Mouse (Mus musculus): Measurements from ENCODE around the gene Lrrc29. TPM values are rescaled to one million over a fixed set of nuclear protein-coding genes. Genes with fewer than 3 reads are reported as not detected.
A peak's percentile ranks its signal among the peaks of the same experiment; 100 is the strongest.

The Lrrc29 gene
- polyA plus RNA-seq, 1 experiment from 2014 or later = 1.3 TPM

- Histone ChIP-seq H3K4me2 (ENCODE audit: low read depth) (no peak overlapping the region), H3K36me3 (ENCODE audit: control insufficient read depth, insufficient read depth, low read length) (peaks cover 13% of the 10 kb centered on the region), H3K27ac (ENCODE audit: low read depth, low read length) (no peak overlapping the region), H3K4me1 (ENCODE audit: control insufficient read depth, insufficient read depth, low read length) (no peaks in the 10 kb centered on the region), H3K27me3 (ENCODE audit: control insufficient read depth, insufficient read depth, low read length) (no peaks in the 10 kb centered on the region), H3K4me3 (ENCODE audit: low read depth, low read length) (no peak overlapping the region), H3K9ac (ENCODE audit: low read length) (no peak overlapping the region), H3K9me3 (ENCODE audit: control insufficient read depth, low read length) (no peaks in the 10 kb centered on the region)
- no peak for ATAC-seq (ENCODE audit: insufficient read depth, low FRiP score, low TSS enrichment)
- DNase-seq (ENCODE audit: low spot score) = no peak
- 85% methylated on average over 11 of the region's 11 CpGs for WGBS
Observed at GRCm38 (mm10) chr8:105318662-105319190, 7.4 kb downstream of the Lrrc29 start.

DNA sequence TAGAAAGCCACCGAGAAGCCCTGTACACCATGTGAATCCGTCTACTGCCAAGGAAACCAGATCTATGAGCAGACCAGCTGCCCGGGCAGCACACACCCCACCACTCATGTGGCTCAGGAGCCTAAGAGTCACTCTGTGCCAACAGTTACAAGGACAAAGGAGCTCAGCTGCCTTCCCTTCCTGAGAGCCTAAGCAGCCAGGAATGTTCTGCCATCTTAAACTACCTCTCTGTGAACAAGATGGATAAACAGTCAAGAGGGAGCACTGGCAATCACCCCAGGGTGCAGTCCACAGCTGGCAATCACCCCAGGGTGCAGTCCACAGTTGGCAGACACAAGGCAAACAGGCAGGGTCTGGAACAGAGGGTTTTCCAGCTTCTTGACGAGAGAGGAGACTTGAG, 8.1 kb downstream of the Lrrc29 start:
- no peak overlapping the region for H3K9ac ChIP-seq (ENCODE audit: low read length)
- peaks cover 13% of the 10 kb centered on the region for H3K36me3 ChIP-seq (ENCODE audit: control insufficient read depth, insufficient read depth, low read length)
- no peak overlapping the region for H3K27ac ChIP-seq (ENCODE audit: low read depth, low read length)
- no peak overlapping the region for H3K4me3 ChIP-seq (ENCODE audit: low read depth, low read length)
- no peak overlapping the region for H3K4me2 ChIP-seq (ENCODE audit: low read depth)
- H3K27me3 ChIP-seq (ENCODE audit: control insufficient read depth, insufficient read depth, low read length) = no peaks in the 10 kb centered on the region
- no peaks in the 10 kb centered on the region for H3K4me1 ChIP-seq (ENCODE audit: control insufficient read depth, insufficient read depth, low read length)
- 95% methylated on average over 4 of the region's 4 CpGs for WGBS
- H3K9me3 ChIP-seq (ENCODE audit: control insufficient read depth, low read length) = no peaks in the 10 kb centered on the region
- DNase-seq (ENCODE audit: low spot score) = no peak
- no peak for ATAC-seq (ENCODE audit: insufficient read depth, low FRiP score, low TSS enrichment)

DNA sequence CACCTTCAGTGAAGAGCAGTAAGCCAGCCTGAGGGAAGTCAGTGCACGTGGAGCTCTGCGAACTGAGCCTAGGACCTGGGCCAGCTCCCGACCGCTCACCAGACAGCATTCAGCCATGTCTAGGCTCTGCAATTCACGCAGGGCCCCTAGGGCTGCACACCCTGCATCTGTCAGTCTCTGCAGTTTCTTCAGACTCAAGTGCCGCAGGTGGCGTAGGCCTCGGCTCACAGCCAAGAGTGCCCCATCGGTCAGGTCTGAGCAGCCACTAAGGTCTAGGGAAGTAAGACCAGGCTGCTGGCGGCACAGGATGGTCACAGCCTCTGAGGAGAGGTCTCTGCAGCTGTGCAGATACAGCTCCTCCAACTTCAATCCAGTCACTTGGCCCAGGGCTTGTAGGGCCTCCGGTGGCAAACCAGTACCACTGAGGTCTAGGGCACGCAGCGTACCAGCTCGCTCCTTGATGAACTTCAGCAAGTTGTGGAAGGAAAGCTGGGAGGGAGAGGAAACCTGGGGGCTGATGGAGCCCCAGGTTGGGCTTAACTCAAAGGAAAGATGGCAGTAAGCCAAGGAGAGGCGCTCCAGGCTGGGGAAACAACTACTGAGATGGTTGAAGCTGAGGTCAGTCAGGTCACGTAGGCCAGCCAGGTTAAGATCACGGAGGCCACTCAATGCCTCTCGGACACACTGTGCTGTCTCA, 10.9 kb downstream of the Lrrc29 start:
- ATAC-seq (ENCODE audit: insufficient read depth, low FRiP score, low TSS enrichment) = no peak
- 92% methylated on average over 18 of the region's 18 CpGs for WGBS

DNA sequence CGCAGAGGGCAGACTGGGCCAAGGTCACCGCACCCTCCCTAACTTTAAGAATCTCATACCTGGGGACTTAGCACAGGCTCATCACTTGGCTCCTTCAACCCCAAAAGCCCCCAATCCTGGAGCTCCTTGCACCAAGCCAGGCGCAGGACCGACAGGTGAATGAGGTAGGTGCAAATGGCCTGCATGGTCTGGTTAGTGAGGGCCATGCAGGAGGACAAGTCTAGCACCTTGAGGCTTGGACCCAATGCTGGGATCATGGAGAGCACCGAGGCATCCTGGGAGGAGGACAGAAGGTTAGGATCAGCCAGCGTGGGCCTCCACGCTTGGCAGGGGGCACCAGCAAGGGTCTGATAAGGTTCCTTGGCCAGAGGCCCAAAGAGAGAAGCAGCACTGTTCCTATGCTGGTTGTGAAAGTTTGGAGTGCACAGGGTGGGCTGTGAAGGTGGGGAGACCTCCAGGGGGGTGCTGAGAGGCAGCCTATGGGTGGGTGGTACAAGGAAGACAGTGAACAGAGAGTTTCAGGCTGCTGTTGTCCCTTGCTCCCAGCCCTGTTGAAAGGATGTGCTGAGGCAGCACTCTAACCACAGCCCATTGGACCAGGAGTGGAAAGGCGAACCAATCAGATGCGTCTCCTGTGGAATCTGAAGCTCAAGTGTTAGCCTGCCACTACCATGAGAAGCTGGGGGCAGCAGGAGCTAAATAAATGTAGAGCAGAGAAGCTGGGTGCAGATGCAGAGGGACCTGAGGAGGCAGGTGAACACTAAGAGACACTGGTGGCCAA, 12.3 kb downstream of the Lrrc29 start:
- DNase-seq (ENCODE audit: low spot score) = peak; percentile 9
- H3K9me3 ChIP-seq (ENCODE audit: control insufficient read depth, low read length) = no peaks in the 10 kb centered on the region
- H3K4me3 ChIP-seq (ENCODE audit: low read depth, low read length) = no peak overlapping the region
- H3K36me3 ChIP-seq (ENCODE audit: control insufficient read depth, insufficient read depth, low read length) = peaks cover 17% of the 10 kb centered on the region
- H3K9ac ChIP-seq (ENCODE audit: low read length) = no peak overlapping the region
- ATAC-seq (ENCODE audit: insufficient read depth, low FRiP score, low TSS enrichment) = 0 out of 2 replicates have a peak, but pooled peaks have one; percentile 11
- H3K4me1 ChIP-seq (ENCODE audit: control insufficient read depth, insufficient read depth, low read length) = no peaks in the 10 kb centered on the region
- 79% methylated on average over 9 of the region's 9 CpGs for WGBS
- H3K4me2 ChIP-seq (ENCODE audit: low read depth) = no peak overlapping the region
- no peaks in the 10 kb centered on the region for H3K27me3 ChIP-seq (ENCODE audit: control insufficient read depth, insufficient read depth, low read length)
- H3K27ac ChIP-seq (ENCODE audit: low read depth, low read length) = no peak overlapping the region

More for the DNA sequence above, 10.9 kb downstream of the Lrrc29 start:
- Histone ChIP-seq H3K9ac (ENCODE audit: low read length) (no peak overlapping the region), H3K27ac (ENCODE audit: low read depth, low read length) (no peak overlapping the region), H3K27me3 (ENCODE audit: control insufficient read depth, insufficient read depth, low read length) (no peaks in the 10 kb centered on the region), H3K4me2 (ENCODE audit: low read depth) (no peak overlapping the region), H3K9me3 (ENCODE audit: control insufficient read depth, low read length) (no peaks in the 10 kb centered on the region), H3K4me1 (ENCODE audit: control insufficient read depth, insufficient read depth, low read length) (no peaks in the 10 kb centered on the region), H3K36me3 (ENCODE audit: control insufficient read depth, insufficient read depth, low read length) (peaks cover 13% of the 10 kb centered on the region), H3K4me3 (ENCODE audit: low read depth, low read length) (no peak overlapping the region)
- DNase-seq (ENCODE audit: low spot score) = no peak

DNA sequence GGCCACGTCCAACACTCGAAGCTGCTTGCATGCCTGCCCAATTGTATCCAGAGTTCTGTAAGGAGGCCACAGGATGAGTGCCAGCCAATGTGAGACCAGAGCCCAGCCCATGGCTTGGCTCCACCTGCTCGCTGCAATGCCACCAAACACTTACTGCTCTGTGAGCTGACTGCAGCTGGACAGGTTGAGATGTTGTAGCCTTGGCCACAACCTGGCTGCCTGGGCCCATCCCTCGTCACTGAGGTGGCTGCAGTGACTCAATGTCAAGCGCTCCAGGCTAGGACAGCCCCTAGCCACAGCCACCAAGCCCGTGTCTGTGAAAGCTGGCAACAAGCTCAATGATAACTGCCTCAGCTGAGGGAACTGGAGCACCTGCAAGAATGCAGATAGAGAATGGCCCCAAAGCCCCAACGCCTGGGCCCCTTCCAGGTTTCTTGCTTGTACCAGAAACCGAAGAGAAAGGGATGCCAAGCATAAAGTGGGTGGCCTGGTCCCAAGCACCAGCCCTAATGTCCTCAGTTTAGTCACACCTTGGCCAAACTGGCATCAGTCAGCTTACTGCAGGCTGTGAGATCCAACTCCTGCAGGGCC, 13.1 kb downstream of the Lrrc29 start:
- DNase-seq (ENCODE audit: low spot score) (peak; percentile 8), ATAC-seq (ENCODE audit: insufficient read depth, low FRiP score, low TSS enrichment) (no peak)
- no peak overlapping the region for H3K9ac ChIP-seq (ENCODE audit: low read length)
- no peaks in the 10 kb centered on the region for H3K9me3 ChIP-seq (ENCODE audit: control insufficient read depth, low read length)
- H3K27me3 ChIP-seq (ENCODE audit: control insufficient read depth, insufficient read depth, low read length) = no peaks in the 10 kb centered on the region
- no peak overlapping the region for H3K27ac ChIP-seq (ENCODE audit: low read depth, low read length)
- WGBS = 91% methylated on average over 8 of the region's 8 CpGs
- peaks cover 19% of the 10 kb centered on the region for H3K36me3 ChIP-seq (ENCODE audit: control insufficient read depth, insufficient read depth, low read length)
- H3K4me2 ChIP-seq (ENCODE audit: low read depth) = no peak overlapping the region
- H3K4me3 ChIP-seq (ENCODE audit: low read depth, low read length) = no peak overlapping the region
- H3K4me1 ChIP-seq (ENCODE audit: control insufficient read depth, insufficient read depth, low read length) = no peaks in the 10 kb centered on the region

DNA sequence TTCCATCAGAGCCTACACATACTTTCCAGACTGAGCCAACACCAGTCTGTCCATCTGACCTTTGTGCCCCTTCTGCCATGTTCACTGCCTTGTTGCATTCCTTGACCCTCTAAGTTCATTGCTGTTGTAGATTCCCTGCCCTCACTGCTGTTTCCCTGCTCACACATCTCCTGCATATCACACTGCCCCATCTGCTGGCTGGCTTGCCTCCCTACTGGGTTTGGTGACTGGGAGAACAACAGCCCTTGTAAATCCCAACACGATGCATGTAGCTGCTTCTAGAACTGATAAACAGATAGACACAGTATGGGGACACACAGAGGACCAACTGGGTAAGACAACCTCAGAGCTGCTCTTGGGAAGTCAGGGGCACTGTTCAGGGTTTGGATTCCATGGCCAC, 14.4 kb downstream of the Lrrc29 start:
- Histone ChIP-seq H3K4me1 (ENCODE audit: control insufficient read depth, insufficient read depth, low read length) (no peaks in the 10 kb centered on the region), H3K27me3 (ENCODE audit: control insufficient read depth, insufficient read depth, low read length) (no peaks in the 10 kb centered on the region), H3K9ac (ENCODE audit: low read length) (no peak overlapping the region), H3K9me3 (ENCODE audit: control insufficient read depth, low read length) (no peaks in the 10 kb centered on the region), H3K4me3 (ENCODE audit: low read depth, low read length) (no peak overlapping the region), H3K4me2 (ENCODE audit: low read depth) (no peak overlapping the region), H3K27ac (ENCODE audit: low read depth, low read length) (no peak overlapping the region), H3K36me3 (ENCODE audit: control insufficient read depth, insufficient read depth, low read length) (peaks cover 20% of the 10 kb centered on the region)
- WGBS = 89% methylated on average over 1 of the region's 1 CpGs
- ATAC-seq (ENCODE audit: insufficient read depth, low FRiP score, low TSS enrichment) (no peak), DNase-seq (ENCODE audit: low spot score) (no peak)

- Histone ChIP-seq H3K4me2 (ENCODE audit: low read depth) (no peak overlapping the region), H3K4me3 (ENCODE audit: low read depth, low read length) (no peak overlapping the region), H3K27me3 (ENCODE audit: control insufficient read depth, insufficient read depth, low read length) (no peaks in the 10 kb centered on the region), H3K27ac (ENCODE audit: low read depth, low read length) (no peak overlapping the region), H3K9ac (ENCODE audit: low read length) (no peak overlapping the region), H3K4me1 (ENCODE audit: control insufficient read depth, insufficient read depth, low read length) (peaks cover 8% of the 10 kb centered on the region; the same call in 1 of the 2 replicates), H3K36me3 (ENCODE audit: control insufficient read depth, insufficient read depth, low read length) (peaks cover 15% of the 10 kb centered on the region), H3K9me3 (ENCODE audit: control insufficient read depth, low read length) (no peaks in the 10 kb centered on the region)
- no peak for DNase-seq (ENCODE audit: low spot score)
- 85% methylated on average over 8 of the region's 8 CpGs for WGBS
- no peak for ATAC-seq (ENCODE audit: insufficient read depth, low FRiP score, low TSS enrichment)
Observed at GRCm38 (mm10) chr8:105310118-105310517, 16.0 kb downstream of the Lrrc29 start.

- WGBS = 83% methylated on average over 15 of the region's 15 CpGs
- peak; percentile 7 for DNase-seq (ENCODE audit: low spot score)
- ATAC-seq (ENCODE audit: insufficient read depth, low FRiP score, low TSS enrichment) = no peak
- H3K4me2 ChIP-seq (ENCODE audit: low read depth) = no peak overlapping the region
- no peaks in the 10 kb centered on the region for H3K9me3 ChIP-seq (ENCODE audit: control insufficient read depth, low read length)
- no peaks in the 10 kb centered on the region for H3K27me3 ChIP-seq (ENCODE audit: control insufficient read depth, insufficient read depth, low read length)
- peaks cover 8% of the 10 kb centered on the region; the same call in 1 of the 2 replicates for H3K4me1 ChIP-seq (ENCODE audit: control insufficient read depth, insufficient read depth, low read length)
- peaks cover 9% of the 10 kb centered on the region for H3K36me3 ChIP-seq (ENCODE audit: control insufficient read depth, insufficient read depth, low read length)
- no peak overlapping the region for H3K9ac ChIP-seq (ENCODE audit: low read length)
- H3K27ac ChIP-seq (ENCODE audit: low read depth, low read length) = no peak overlapping the region
- H3K4me3 ChIP-seq (ENCODE audit: low read depth, low read length) = no peak overlapping the region
Observed at GRCm38 (mm10) chr8:105309142-105309847, 16.8 kb downstream of the Lrrc29 start.
